Mouse (Mus musculus) olfactory bulb, adult 2 months (tissue): ENCODE measurements around the gene Fzr1.

Experiments
- CTCF ChIP-seq: fragments of 200-500 bp; IDR thresholded peaks from 2 replicates; pipeline ENCODE4 v1.5.1; 2012; ENCODE audit warnings: low read depth, mild to moderate bottlenecking, low read length, moderate library complexity; ENCODE audit not compliant: insufficient read depth
- POLR2A ChIP-seq: fragments of 200-500 bp; IDR thresholded peaks from 2 replicates; pipeline ENCODE4 v1.6.1; 2012; ENCODE audit warnings: mild to moderate bottlenecking, low read depth, low read length, moderate library complexity; ENCODE audit not compliant: insufficient read depth

DNA sequence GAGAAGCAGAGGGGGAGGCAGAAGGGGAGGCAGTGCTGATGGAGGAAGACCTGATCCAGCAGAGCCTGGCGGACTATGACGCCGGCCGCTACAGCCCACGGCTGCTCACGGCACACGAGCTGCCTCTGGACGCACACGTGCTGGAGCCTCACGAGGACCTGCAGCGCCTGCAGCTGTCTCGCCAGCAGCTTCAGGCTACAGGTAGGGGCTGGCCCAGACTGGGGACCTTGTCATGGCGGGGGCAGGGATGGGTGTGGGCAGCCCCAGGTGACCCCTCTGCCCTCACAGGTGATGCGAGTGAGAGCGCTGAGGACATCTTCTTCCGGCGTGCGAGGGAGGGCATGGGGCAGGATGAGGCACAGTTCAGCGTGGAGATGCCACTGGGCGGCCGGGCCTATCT is 53.1 kb downstream of the Fzr1 start:
- no peak for TF ChIP-seq CTCF
- TF ChIP-seq POLR2A: no peak
